Mouse (Mus musculus) heart, postnatal 0 days (tissue): ENCODE data around the gene Gabarapl1.

Source experiments
- CTCF ChIP-seq: IDR thresholded peaks from 2 replicates; pipeline ENCODE4 v1.5.1; 2016; ENCODE audit warnings: antibody characterized with exemption, control low read depth, low read depth
- EP300 ChIP-seq: IDR thresholded peaks from 2 replicates; pipeline ENCODE4 v1.6.1; 2016; ENCODE audit warnings: antibody characterized with exemption, low read depth

GRCm38 (mm10) chr6:129527416-129527815, 5.5 kb upstream of the Gabarapl1 start:
- TF ChIP-seq CTCF (no peak), EP300 (no peak)
